Mouse (Mus musculus): Measurements from ENCODE around the gene Calm5.

DNA sequence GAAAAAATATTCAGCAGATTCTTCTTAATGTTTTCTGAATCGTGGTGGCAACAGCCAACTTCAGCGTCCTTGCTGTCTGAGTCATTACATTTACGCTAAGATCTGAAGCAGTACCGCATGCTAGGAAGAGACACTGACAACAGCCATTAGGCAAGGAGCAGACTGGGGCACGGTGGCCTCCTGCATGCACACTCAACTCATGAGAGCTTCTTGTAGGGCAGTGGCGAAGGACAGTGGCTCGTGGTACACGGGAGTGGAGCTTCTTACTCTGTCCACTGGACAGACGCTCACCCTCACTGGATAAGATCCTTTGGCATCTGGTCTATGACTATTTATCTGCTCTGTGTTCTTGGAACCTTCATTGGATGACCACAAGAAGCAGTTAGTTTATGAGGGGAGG is 45.3 kb downstream of the Calm5 start:
- TF ChIP-seq CTCF (IDR thresholded peaks at IDR 0.05) = no peak
- no peak for TF ChIP-seq EP300 (IDR thresholded peaks at IDR 0.05)

All from lung, postnatal 0 days (tissue).